Mouse (Mus musculus) Patski (cell line): ENCODE measurements at regions not wholly inside any gene's neighbourhood (a gene's known extent, or its start where the extent isn't known, plus 50 kb on each side); places are given as distances from the start of the nearest gene placed in this dataset.
A peak's percentile ranks its signal among the peaks of the same experiment; 100 is the strongest.

ENCODE experiments used
- ATAC-seq: fragments of 100-300 bp; one replicate; pipeline ENCODE4 v1.8.0; 2021
- CTCF ChIA-PET: fragments of 350-600 bp; sonication (Branson Sonifier 250); formaldehyde crosslinking; loops from one replicate; lab custom pipeline; 2022; ENCODE audit warnings: inconsistent platforms; lab: Charles Lee
- POLR2A ChIA-PET: fragments of 350-600 bp; sonication (Branson Sonifier 250); formaldehyde crosslinking; loops from one replicate; lab custom pipeline; 2022; ENCODE audit warnings: antibody characterized with exemption, inconsistent platforms; lab: Charles Lee
- DNase-seq: peaks from one replicate; pipeline ENCODE4 v3.0.0-alpha.2; 2011; ENCODE audit warnings: low read depth, low spot score
- H3K27me3 ChIP-seq: fragments of 371-371 bp; one replicate; pipeline ENCODE4 v1.5.1; 2021
- CTCF ChIP-seq: fragments of 100-300 bp; IDR thresholded peaks from one replicate; pipeline ENCODE4 v1.5.1; 2021
- in situ Hi-C: fragments of 300-500 bp; cut with MboI; formaldehyde crosslinking; loops from 3 replicates; pipeline ENCODE4 v1.11.1; 2018; ENCODE audit warnings: low pct_unique_long_range_greater_than_20kb, mixed read lengths

DNA sequence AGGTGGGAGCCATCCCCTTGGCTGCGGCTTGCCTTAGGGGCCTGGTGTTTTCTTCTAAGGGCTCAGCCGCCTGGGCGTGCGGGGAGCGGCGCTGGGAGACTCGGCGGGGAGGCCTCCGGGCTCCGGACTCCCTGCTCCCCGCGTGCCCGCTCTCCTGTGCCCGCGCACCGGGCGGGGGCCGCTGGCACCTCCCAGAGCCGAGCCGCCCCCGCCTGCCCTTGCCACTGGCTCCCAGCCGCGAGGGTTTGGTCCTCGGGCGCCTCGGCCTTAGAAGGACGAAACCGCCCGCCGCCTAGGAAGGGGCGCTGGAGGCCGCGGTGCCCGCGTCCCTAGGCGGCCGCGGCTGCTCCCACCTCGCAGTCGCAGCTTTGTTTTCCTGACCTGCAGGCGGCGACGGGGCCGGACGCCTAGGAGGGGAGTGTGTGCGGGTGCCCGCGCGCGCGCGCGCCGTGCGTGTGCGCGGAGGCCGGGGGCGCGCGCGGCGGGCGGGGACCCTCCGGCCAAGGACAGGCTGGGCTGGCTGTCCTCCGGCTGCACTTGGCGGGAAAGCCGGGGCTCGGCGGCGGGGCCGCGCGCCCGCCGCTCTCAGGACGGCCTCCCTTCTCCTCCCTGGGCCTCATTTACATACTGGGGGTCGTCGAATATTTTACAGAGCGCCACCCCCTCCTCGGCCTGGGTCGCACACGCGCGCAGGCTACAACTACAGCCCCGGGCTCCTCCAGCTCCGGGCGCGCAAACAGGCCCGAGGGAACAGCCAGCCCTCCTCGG, 227.1 kb downstream of the Mef2c start:
- DNase-seq = no peak
- no peak for TF ChIP-seq CTCF
- POLR2A ChIA-PET = no interaction called here
- in situ Hi-C loops = loop anchor here (10.0 kb wide), 1 partner anchor 494 kb away; the partner anchor contains the start of gene Tmem161b
- CTCF ChIA-PET = no interaction called here
- H3K27me3 ChIP-seq = peaks cover 27% of the 10 kb centered on the region
- peak; percentile 48 for ATAC-seq

GRCm38 (mm10) chr13:83731481-83732006, 227.7 kb downstream of the Mef2c start:
- ATAC-seq (no peak), DNase-seq (no peak)
- peaks cover 24% of the 10 kb centered on the region for H3K27me3 ChIP-seq
- ChIA-PET CTCF (no interaction called here), POLR2A (no interaction called here)
- in situ Hi-C loops = loop anchor here (10.0 kb wide), 1 partner anchor 493 kb away; the partner anchor contains the start of gene Tmem161b
- no peak for TF ChIP-seq CTCF

DNA sequence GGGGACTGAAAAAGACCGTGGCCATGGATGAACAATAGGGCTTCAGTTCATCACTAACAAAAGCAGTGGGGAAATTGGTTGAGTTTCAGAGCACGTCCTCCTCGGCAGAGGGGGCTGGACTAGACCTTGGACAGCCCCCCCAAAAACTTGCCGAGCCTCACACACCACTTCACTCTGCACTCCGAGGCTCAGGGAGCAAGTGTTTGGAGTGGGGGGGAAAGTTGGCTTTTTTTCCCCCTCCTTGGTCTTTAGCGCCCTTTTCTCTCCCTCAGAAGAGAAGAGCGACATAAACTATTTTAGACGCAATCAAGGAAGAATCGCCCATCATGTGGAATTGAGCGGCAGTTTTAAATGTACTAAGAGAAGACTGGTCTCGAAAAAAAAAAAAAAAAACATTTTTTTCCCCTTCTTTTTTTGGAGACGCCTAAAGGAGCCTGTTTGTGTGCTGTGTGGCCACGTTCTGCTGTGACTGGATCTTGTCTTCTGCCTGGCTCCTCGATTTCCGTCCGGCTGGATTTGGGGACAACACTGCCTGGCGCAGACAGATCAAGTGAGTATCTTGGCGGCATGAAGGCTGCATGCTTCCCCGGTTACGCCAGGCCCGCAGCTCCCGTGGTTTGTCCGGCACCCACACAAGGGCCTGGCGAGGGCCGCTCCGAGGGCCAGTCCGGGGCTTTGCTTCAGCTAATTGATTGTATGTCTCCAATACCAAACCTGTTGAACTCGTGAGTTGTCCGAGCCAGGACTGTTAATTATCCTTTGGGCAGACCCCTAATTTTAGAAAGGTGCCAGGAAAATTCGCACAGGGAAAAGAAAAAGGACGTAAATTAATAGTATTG, 228.7 kb downstream of the Mef2c start:
- in situ Hi-C loops = loop anchor here (10.0 kb wide), 1 partner anchor 492 kb away; the partner anchor contains the start of gene Tmem161b
- ChIA-PET POLR2A (no interaction called here), CTCF (interaction anchor here (1.3 to 1.8 kb wide), 2 partner anchors 10 to 18 kb away, joined by 5 to 6 read pairs; no protein-coding TSS in a partner anchor)
- TF ChIP-seq CTCF = no peak
- peak; percentile 46 for ATAC-seq
- peaks cover 20% of the 10 kb centered on the region for H3K27me3 ChIP-seq
- DNase-seq = no peak

DNA sequence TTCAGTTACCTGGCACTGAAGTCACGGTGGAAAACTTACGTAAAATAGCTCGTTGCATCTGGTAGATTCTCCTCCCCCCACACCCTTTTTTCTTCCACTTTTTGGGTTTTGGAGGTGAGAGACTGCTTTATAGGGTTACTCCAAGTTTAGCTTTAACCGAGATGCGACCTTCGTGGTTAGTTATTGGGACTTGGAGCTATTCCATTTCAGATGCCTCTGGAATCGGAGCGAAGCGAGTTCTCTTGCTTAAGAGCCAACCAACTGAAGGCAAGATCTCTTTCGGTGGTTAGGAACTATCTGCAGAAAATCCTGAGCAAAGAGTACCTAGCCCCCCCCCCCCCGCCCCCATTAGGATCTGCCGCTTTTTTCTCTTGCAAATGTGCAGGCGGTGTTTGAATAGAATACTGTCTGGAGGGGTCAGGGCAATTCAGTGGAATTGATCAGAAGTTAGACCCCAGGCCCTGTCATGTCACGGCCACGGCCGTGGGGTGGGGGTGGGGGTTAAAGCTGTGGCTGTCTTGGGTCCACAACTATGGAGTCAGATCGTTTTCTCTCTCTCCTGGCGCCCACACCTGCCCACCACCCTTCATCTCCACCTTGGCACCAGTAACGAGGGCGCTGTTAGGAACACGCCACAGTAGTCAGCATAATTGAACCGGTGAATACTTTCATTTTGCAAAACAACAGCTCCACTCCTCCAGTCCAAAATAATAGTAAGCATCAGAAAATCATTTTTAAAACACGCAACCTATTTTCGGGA, 229.6 kb downstream of the Mef2c start:
- TF ChIP-seq CTCF = no peak
- in situ Hi-C loops = loop anchor here (10.0 kb wide), 1 partner anchor 491 kb away; the partner anchor contains the start of gene Tmem161b
- ChIA-PET POLR2A (no interaction called here), CTCF (interaction anchor here (1.3 to 1.8 kb wide), 2 partner anchors 9 to 18 kb away, joined by 5 to 6 read pairs; no protein-coding TSS in a partner anchor)
- ATAC-seq (no peak), DNase-seq (no peak)
- H3K27me3 ChIP-seq = peaks cover 16% of the 10 kb centered on the region

GRCm38 (mm10) chr13:83733991-83734610, 230.3 kb downstream of the Mef2c start:
- peaks cover 12% of the 10 kb centered on the region for H3K27me3 ChIP-seq
- in situ Hi-C loops = loop anchor here (10.0 kb wide), 1 partner anchor 491 kb away; the partner anchor contains the start of gene Tmem161b
- DNase-seq (no peak), ATAC-seq (no peak)
- TF ChIP-seq CTCF = no peak
- POLR2A ChIA-PET = no interaction called here
- CTCF ChIA-PET = interaction anchor here (1.8 kb wide), 1 partner anchor 9 kb away, joined by 6 read pairs; no protein-coding TSS in a partner anchor

DNA sequence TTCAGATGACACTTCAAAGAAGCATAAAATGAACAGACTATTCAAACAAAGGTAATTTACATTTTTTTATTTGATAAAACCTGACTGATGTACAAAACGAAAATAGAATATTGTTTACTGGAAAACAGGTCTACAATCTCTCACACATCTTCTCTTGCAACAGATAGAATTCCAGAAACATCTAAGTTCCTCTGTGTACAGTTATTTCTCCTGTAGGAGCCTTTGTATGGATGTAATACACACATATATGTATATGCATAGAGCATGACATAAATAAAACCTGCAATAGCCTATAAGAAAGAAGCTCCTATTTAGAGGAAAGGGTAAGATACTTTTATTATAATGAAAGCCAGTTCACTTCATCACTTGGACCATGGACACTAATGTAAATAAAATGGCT, 230.8 kb downstream of the Mef2c start:
- H3K27me3 ChIP-seq = peaks cover 11% of the 10 kb centered on the region
- ATAC-seq = no peak
- no peak for TF ChIP-seq CTCF
- ChIA-PET CTCF (interaction anchor here (1.1 kb wide), 1 partner anchor 55 kb away, joined by 3 read pairs; no protein-coding TSS in a partner anchor), POLR2A (no interaction called here)
- in situ Hi-C loops = loop anchor here (10.0 kb wide), 1 partner anchor 490 kb away; the partner anchor contains the start of gene Tmem161b
- no peak for DNase-seq

DNA sequence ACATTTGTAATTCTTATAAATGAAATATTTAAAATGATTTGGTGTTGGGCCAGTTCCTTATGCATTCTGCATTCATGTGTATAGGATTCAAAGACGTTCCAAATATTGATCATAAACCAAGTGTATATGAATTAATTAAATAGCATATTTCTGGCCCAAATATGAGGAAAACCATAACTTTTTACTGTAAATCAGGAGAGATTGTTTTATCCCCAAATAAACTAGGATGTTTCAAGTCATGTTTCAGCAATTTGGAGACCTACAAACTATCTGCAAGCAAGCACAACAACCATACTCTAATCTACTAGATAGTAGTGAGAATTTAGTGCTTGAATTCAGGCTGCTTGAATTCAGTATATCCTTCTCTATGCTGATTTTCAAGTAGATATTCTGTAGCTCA, 231.3 kb downstream of the Mef2c start:
- DNase-seq = no peak
- ATAC-seq = no peak
- ChIA-PET CTCF (interaction anchor here (1.1 kb wide), 1 partner anchor 55 kb away, joined by 3 read pairs; no protein-coding TSS in a partner anchor), POLR2A (no interaction called here)
- peaks cover 7% of the 10 kb centered on the region for H3K27me3 ChIP-seq
- in situ Hi-C loops = loop anchor here (10.0 kb wide), 1 partner anchor 490 kb away; the partner anchor contains the start of gene Tmem161b
- no peak for TF ChIP-seq CTCF

- ChIA-PET POLR2A (no interaction called here), CTCF (interaction anchor here (1.1 kb wide), 1 partner anchor 54 kb away, joined by 3 read pairs; no protein-coding TSS in a partner anchor)
- ATAC-seq = no peak
- no peak for TF ChIP-seq CTCF
- in situ Hi-C loops = loop anchor here (10.0 kb wide), 1 partner anchor 489 kb away; the partner anchor contains the start of gene Tmem161b
- no peak for DNase-seq
- H3K27me3 ChIP-seq = peaks cover 12% of the 10 kb centered on the region
Observed at GRCm38 (mm10) chr13:83735631-83736475, 232.0 kb downstream of the Mef2c start.
